Mouse (Mus musculus): ENCODE results near the gene Tas2r119.
"Not testable (repeated sequence)": the region's sequence is repeated elsewhere in the genome, so short reads cannot be mapped to it uniquely, and the experiment has no call there.

Tas2r119 gene

DNA sequence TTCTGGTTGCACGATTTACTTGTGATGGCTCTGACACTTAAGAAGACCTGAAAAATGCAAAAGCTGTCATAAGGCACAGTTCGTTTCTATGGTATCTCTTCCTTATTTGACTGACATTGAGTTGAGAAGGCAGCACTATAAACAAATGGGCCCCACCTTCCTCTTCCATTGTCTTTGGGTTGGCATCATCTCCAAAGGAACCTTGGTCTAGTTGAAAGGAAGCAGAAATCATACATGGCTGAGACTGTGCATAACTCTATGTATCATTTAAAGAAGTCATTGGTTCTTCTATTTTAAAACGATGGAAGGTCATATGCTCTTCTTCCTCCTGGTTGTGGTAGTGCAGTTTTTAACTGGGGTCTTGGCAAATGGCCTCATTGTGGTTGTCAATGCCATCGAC is at the start of gene Tas2r119:
TSS of gene Tas2r119 (plus strand) at position 301 of the 400 bp plus-strand sequence.
- DNase-seq, result no peak

GRCm38 (mm10) chr15:32132315-32132714 is 44.8 kb upstream of the Tas2r119 start:
- DNase-seq, result no peak

DNA sequence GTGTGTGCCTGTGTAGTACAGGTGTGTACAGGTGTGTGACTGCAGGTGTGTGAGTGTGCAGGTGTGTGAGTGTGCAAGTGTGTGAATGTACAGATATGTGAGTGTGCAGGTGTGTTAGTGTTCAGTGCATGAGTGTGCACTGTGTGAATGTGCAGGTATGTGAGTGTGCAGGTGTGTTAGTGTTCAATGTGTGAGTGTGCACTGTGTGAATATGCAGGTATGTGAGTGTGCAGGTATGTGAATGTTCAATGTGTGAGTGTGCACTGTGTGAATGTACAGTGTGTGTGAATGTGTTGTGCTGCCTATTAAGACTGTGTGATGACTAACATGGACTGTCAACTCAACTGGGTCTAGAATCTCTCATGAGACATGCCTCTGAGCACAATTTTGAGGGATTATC is 35.4 kb upstream of the Tas2r119 start:
- DNase-seq, result no peak

DNA sequence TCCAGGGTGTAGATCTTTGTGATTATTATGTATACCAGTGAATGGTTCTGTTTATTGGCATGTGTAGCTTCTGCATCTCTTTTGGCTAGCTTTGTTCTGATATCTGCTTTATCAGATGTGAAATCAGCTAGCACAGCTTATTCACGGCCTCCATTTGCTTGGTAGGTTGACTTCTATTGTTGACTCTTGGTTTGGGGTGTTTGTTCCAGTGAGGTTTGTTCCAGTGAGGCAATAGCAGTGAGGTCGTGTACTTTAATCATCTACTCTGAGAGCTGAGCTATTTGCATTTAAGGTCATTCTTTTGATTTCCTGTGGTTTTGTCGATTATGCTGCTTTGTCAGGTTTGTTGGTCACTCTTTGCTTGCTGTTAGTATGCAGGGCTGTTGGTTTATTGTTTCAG is 32.8 kb upstream of the Tas2r119 start:
- DNase-seq, result no peak

- DNase-seq, result no peak
Measured at GRCm38 (mm10) chr15:32153404-32153803, 23.7 kb upstream of the Tas2r119 start.

GRCm38 (mm10) chr15:32153857-32154449 is 23.1 kb upstream of the Tas2r119 start:
- no peak for DNase-seq

DNA sequence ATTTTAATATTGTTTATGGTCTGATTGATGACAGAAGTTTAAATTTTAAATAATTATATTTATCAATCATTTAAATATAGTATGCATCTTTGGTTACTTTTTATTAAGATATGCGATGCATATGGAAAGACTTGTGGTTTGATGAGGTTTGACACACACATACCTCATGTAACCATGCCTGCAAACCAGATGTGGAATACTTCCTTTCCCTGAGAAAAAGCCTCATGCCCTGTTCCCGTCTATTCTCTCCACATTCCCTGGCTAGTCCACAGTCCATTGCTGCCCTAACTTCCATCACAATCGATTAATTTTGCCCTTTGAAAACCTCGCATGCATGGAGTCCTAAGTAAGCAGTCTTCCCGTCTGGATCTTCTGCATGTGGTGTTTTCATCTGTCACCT is 21.0 kb upstream of the Tas2r119 start:
- no peak for DNase-seq

- DNase-seq, result no peak
Measured at GRCm38 (mm10) chr15:32160281-32160680, 16.8 kb upstream of the Tas2r119 start.

DNA sequence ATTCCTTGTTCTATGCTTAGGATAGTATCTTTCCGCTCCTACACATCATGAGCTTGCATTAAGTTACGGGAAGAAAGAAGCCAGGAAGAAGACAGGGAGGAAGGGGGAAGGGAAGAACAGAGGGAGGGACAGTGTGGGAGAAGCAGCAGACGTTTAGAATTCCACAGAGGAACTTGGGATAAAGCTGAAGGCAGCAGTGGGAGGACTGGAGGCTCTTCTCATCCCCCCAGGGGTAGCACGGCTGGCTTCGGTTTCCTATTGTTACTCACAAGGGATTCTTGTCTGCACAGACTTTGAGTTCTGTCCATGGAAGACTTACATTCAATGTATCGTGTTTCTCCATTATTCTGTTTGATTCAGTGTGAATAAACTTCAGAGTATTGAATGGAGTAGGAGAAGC is 5.3 kb upstream of the Tas2r119 start:
- DNase-seq, result no peak

DNA sequence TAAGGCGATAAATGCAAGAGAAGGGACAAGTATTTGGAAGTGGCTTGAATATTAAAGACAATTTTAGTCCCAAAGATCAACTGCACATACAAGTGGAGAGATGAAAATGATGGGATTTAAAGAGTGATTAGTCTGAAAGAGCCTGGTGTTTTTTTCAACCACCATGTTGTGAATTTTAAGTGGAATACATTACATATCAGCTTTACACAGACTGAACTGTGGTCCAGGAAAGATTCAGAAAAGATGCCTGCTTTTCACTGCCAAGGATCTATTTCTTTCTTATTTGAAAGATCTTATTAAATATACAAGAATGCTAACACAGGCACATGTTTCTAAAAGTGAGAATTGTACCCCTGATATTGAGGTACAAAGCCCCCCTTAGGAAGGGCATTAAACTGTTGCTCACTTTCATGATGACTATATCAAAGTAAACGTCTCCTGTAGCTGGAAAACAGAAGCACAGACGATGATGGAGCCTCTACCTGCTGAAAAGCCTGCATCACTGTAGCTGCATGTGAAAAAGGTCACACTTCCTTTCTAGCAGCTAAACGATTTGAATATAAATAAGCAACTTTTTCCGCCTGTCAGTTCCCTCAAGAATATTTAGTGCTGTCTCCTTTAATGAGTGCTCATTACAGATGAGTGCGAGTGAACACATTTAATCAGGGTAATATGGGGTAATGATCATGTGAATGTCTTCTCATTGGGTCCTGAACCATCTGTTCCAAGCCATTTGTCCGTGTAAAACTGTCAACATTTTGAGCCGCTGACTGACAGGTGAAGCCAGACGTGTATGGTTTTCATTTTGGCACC is 4.7 kb upstream of the Tas2r119 start:
- DNase-seq, result no peak

DNA sequence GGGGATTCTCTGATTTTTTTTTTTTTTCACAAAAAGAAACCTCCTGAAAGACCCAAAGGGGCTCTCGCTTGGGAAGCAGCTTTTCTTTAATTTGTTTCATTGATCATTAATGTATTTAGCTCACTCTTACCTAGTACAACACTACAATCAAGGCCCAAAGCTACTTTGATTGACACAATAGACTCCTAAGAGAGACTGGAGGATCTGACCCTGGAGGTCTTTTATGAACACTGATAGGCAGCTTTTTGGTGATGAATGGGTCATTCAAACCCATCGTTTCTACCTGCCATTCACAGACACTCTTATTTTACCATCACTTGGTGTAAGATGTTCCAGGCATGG is 4.1 kb upstream of the Tas2r119 start:
- DNase-seq, result no peak

DNA sequence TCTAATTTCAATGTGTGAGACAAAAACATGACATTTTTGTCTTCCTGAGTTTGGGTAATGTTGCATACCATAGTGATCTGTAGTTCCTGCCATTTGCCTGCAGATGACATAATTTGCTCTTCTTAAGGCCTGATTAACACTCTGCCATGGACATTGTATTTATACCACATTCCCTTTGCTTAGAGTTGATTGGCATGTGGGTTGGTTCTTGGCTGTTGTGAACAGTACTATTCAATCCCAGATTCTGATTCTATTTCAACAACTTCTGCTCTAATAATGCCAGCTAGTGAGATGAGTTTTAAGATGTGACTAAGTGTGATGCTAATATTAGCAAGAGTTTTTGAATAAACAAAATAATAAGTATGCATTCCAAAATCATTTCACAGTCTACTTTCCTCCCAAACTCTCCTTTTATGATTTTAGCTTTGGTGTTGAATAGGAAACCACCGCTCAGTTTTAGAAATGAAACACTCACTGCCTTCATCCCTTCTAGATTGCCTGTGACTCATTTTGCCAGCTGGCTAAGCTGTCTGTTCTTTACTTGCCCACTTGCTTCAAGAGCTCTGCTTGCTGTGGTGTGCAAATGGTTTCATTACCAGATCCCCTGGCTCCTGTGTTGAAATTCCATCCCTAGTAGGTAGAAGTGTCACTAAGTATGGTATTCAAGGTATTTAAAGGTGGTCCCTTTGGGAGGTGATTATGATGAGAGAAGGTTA is 3.1 kb downstream of the Tas2r119 start:
- DNase-seq, result no peak

DNA sequence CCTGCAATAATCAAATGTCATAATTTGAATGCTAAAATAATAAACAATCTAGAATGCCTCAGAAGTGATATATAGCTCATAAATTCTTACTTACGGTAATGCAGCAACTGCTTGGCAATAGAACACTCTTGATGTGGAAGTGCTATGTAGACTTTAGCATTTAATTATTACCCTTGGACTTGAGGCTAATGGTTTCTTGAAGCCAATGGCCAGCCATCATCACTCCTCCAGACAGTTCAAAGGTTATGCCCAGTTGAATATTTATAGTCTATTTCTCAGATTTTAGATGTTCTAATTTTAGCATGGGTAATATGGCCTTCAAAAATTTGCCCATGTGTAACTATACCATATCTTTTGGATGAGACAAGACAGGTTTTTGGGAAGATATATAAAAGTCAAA is 4.9 kb downstream of the Tas2r119 start:
- no peak for DNase-seq

DNA sequence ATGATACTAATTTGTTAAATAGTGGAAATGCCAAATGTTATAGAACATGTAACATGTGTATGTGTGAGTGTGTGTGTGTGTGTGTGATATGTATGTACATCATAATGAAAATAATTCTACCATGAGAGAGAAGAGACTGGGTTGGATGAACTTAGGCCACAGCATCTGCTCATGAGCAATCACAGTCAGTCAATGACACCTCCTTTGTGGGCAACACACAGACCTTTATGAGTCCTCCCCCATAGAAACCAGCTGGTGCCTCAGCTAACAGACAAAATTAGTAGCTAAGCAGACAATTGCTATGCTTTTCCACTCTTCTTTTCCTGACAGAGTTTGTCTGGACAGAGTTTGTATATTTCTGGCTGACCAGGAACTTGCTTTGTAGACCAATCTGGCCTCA is 7.9 kb downstream of the Tas2r119 start:
- DNase-seq, result no peak

DNA sequence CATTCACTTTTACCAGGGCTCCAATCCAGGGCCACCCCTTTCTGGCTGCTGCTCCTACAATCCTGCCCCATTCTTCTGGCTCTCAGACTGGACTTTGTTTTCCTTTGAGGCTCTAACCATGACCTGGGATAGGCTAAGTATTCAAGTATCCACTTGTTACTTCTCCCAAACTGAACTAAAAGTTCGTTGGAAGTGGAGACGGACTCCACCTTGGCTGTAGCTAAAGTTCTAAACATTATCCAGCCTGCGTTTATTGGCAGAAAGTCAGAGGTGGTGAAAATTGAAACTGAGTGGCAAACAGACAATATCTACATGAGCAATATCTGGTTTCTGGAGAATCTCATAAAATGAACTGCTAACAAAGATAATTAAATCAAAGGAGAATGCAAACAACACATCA is 12.8 kb downstream of the Tas2r119 start:
- DNase-seq, result no peak

DNA sequence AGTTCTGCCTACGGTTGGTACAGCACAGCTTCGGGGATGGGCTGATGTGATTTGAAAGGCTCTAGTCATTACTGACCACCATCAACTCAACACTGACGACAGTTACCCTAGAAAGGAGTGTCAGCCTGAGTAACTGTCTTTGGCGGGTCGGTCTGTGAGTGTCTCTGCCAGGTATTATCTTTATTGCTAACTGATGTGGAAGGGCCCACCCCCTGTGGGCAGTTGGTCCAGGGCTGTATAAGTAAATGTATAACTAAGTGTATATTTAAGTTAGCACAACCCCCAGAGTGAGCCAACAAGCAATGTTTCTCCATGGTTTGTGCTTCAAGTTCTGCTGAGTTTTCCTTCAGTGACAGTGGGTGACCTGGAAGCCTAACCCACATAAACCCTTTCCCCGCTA is 13.3 kb downstream of the Tas2r119 start:
- no peak for DNase-seq

- DNase-seq, result no peak
Measured at GRCm38 (mm10) chr15:32192948-32193347, 15.9 kb downstream of the Tas2r119 start.

DNA sequence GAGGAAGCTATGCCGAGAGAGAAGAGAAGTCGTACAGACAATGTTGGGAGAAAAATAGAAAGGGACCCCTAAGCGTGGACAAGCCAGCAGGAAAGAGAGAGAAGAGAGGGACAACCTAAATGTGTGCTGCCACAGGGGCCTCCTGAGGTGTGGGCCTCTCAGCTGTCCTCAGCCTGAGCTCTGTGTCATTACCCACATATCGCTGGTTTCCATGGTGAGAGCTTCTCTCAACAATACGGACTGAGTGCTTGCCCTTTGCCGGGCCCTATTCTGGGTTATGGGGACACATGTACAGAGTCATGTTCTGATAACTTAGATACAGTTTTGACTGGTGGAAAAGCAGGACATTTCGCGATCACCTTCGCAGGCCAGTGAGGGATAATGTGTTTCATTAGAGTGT is 21.0 kb downstream of the Tas2r119 start:
- no peak for DNase-seq

GRCm38 (mm10) chr15:32198561-32198960 is 21.5 kb downstream of the Tas2r119 start:
- no peak for DNase-seq

GRCm38 (mm10) chr15:32203242-32203641 is 26.2 kb downstream of the Tas2r119 start:
- DNase-seq, result no peak

GRCm38 (mm10) chr15:32204908-32205307 is 27.8 kb downstream of the Tas2r119 start:
- no peak for DNase-seq

- not testable (repeated sequence) for DNase-seq
Measured at GRCm38 (mm10) chr15:32214687-32215086, 37.6 kb downstream of the Tas2r119 start.

DNA sequence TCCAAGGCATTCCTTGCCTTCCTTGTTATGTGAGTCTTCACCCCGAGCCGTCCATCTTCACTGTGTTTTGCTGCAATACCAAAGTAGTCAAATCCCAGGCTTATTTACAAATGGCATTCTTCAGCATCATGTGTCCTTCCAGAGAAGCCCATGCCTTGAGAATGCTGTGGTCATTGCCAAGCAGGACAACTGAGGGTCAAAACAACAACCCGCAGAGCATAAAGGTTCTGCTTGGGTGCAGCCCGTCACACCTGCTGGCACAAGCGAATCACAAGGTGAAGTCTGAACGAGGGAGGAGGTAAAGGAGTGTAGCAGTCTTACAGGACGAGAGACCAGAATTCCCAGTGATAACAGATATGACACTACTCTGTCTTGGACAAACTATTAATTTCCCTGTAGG is 45.9 kb downstream of the Tas2r119 start:
- DNase-seq, result no peak

DNA sequence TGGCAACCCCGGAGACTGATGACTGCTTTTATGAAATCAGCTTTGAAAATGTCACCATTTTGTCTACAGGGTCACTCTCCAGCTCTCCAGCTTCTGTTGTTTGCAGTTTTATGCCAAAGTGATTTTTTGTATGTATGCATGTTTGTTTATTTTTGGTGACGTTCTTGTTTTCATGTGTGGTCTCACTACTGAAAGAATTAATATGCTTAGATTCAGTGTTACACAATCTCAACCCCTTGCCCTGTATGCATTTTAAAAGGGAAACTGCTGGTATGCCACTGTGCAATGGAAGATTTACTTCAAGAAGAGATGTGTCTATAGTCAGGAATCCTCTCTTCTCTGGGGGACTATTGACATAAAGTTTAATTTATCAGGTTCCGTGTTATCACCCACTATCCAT is 48.3 kb downstream of the Tas2r119 start:
- no peak for DNase-seq

Data from thymus, postnatal 25 days (tissue).